Mouse (Mus musculus): Measurements from ENCODE around the gene Kif12.

Kif12 gene

GRCm38 (mm10) chr4:63171969-63172685 is at the start of gene Kif12:
Kif12 (minus strand) TSS chr4:63172131.
- no peak for DNase-seq (ENCODE audit: low spot score in 2 of 2)

GRCm38 (mm10) chr4:63221096-63221958 is 49.4 kb upstream of the Kif12 start:
- no peak for DNase-seq (ENCODE audit: low spot score in 2 of 2)

GRCm38 (mm10) chr4:63219635-63220034 is 47.7 kb upstream of the Kif12 start:
- no peak for DNase-seq (ENCODE audit: low spot score in 2 of 2)

GRCm38 (mm10) chr4:63219059-63219458 is 47.1 kb upstream of the Kif12 start:
- no peak for DNase-seq (ENCODE audit: low spot score in 2 of 2)

GRCm38 (mm10) chr4:63217513-63217912 is 45.6 kb upstream of the Kif12 start:
- DNase-seq (ENCODE audit: low spot score in 2 of 2): no peak

- no peak for DNase-seq (ENCODE audit: low spot score in 2 of 2)
Measured at GRCm38 (mm10) chr4:63216566-63216965, 44.6 kb upstream of the Kif12 start.

- peak in 1 of 2 experiments; percentile 27 for DNase-seq (ENCODE audit: low spot score in 2 of 2)
Measured at GRCm38 (mm10) chr4:63215993-63216531, 44.1 kb upstream of the Kif12 start.

- DNase-seq (ENCODE audit: low spot score in 2 of 2): peak in 1 of 2 experiments; percentile 68
Measured at GRCm38 (mm10) chr4:63215185-63215992, 43.5 kb upstream of the Kif12 start.

- no peak for DNase-seq (ENCODE audit: low spot score in 2 of 2)
Measured at GRCm38 (mm10) chr4:63213907-63214621, 42.1 kb upstream of the Kif12 start, which contains the start of gene Col27a1. Col27a1 (plus strand) TSS chr4:63214004.

GRCm38 (mm10) chr4:63205583-63205982 is 33.7 kb upstream of the Kif12 start:
- no peak for DNase-seq (ENCODE audit: low spot score in 2 of 2)

- DNase-seq (ENCODE audit: low spot score in 2 of 2): no peak
Measured at GRCm38 (mm10) chr4:63203874-63204273, 31.9 kb upstream of the Kif12 start.

GRCm38 (mm10) chr4:63199366-63199765 is 27.4 kb upstream of the Kif12 start:
- no peak for DNase-seq (ENCODE audit: low spot score in 2 of 2)

GRCm38 (mm10) chr4:63194366-63194765 is 22.4 kb upstream of the Kif12 start:
- no peak for DNase-seq (ENCODE audit: low spot score in 2 of 2)

- DNase-seq (ENCODE audit: low spot score in 2 of 2): no peak
Measured at GRCm38 (mm10) chr4:63191641-63192040, 19.7 kb upstream of the Kif12 start.

- no peak for DNase-seq (ENCODE audit: low spot score in 2 of 2)
Measured at GRCm38 (mm10) chr4:63186281-63186870, 14.4 kb upstream of the Kif12 start.

GRCm38 (mm10) chr4:63181556-63181955 is 9.6 kb upstream of the Kif12 start:
- peak; percentile 35 to 48 for DNase-seq (ENCODE audit: low spot score in 2 of 2)

- no peak for DNase-seq (ENCODE audit: low spot score in 2 of 2)
Measured at GRCm38 (mm10) chr4:63171122-63171521, 809 bp downstream of the Kif12 start.

- no peak for DNase-seq (ENCODE audit: low spot score in 2 of 2)
Measured at GRCm38 (mm10) chr4:63170061-63170460, 1.9 kb downstream of the Kif12 start.

GRCm38 (mm10) chr4:63166323-63166722 is 5.6 kb downstream of the Kif12 start:
- no peak for DNase-seq (ENCODE audit: low spot score in 2 of 2)

- no peak for DNase-seq (ENCODE audit: low spot score in 2 of 2)
Measured at GRCm38 (mm10) chr4:63165636-63166035, 6.3 kb downstream of the Kif12 start.
